Mouse (Mus musculus): ENCODE measurements at regions not wholly inside any gene's neighbourhood (a gene's known extent, or its start where the extent isn't known, plus 50 kb on each side); places are given as distances from the start of the nearest gene placed in this dataset.

DNA sequence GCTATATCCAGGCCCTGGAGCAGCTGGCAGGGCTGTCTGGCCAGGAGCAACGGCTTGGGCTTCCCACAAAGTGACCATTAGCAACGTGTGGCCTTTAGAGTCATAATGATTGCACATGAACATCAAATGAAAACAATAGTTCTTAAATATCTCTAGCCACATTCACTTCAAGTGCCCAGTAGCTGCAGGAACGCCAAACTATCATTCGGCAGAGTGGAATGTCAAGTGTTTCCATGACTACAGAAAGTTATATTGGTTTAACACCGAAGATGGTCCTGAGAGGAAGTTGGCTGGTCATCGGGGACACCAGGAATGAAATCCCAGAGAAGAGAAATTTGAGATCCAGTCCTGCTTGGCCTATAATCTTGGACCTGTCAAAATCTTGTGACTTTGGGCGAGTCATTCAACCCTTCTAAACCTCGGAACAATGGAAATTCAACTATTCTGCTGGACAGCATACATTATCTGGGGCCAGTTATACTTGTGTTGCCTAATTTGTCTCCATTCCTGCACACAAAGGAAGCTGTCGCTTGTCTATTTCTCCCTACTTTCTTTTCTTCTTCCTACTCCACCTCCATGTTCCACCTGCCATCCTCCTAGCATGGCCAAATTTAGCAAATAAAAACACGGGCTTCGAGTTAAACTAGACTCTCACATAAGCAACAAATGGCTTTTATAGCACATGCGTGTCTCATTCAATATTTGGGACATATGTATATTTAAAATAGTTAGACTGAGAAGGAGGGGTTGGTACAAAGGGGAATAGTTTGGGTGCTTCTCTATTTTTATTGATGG lies 886.7 kb upstream of the Fam160b2 start:
- in situ Hi-C loops (cut with MboI; ENCODE audit: low sequenced_read_pairs), result no loop called here

DNA sequence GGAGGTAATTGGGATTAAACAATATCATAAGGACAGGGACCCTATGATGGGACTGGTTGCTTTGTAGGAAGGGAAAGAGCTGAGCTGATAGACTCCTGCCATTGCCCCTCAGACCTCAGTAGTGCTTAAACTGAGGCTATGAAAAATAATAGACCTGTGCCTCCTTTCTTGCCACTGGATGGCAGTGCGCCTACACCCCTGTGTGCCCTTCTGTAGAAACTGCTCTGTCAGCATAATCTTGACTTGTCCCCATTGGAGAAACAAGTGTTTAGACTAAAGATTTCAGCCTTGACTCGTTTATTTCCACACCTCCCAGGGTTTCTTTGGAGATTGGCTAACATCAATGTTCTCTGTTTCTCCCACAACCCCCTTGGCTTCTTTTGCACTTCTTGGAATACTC lies 876.0 kb upstream of the Fam160b2 start:
- in situ Hi-C loops (cut with MboI; ENCODE audit: low sequenced_read_pairs), result no loop called here

DNA sequence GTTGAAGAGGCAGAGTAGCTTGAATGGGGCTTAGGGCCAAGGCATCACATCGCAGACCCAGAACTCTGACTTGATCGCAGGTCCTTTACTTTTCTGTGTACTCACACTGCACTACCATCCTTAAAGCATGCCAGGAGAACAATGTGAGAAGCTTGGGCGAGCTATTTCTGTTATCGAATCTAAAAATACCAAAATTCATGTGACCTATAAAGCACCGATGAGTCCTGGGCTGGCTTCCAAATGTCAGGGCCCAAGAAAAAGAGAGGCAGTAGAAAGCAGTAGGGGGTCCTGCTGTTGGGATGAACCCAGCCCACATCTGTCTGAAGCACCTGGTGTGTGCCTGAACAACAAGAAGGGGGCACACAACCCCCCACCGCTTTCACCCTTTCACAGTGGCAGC lies 874.3 kb upstream of the Fam160b2 start:
- in situ Hi-C loops (cut with MboI; ENCODE audit: low sequenced_read_pairs), result no loop called here

DNA sequence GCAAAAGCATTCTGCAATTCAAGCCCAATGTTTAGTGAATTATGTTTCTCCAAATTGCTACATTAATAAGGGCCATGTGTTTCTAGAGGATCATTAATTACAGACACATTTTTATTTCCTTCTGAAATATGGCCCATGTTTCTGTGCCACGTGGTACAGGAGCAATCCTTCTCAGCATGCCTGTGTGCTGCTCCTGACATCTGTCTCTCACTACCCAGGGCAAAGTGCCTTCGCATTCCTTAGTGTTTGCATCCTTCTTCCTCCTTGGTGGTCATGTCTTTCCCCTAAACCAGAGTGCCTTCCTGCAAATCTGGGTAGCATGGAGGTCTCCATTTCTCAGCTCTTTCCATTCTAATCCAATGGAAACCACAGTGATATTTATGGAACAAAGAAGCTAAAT lies 832.7 kb upstream of the Fam160b2 start:
- in situ Hi-C loops (cut with MboI; ENCODE audit: low sequenced_read_pairs), result no loop called here
